Mouse (Mus musculus): ENCODE measurements around the gene Rnf208. TPM values are rescaled to one million over a fixed set of nuclear protein-coding genes. Genes with fewer than 3 reads are reported as not detected.

Gene Rnf208
- total RNA-seq, 2 experiments from 2014 or later, result 7.9 to 8.3 TPM

GRCm38 (mm10) chr2:25223681-25224491 lies 18.2 kb upstream of the Rnf208 start:
- peak; percentile 82 for DNase-seq (ENCODE audit: low spot score in 2 of 2)

- no peak for DNase-seq (ENCODE audit: low spot score in 2 of 2)
Observed at GRCm38 (mm10) chr2:25224492-25224765, 17.6 kb upstream of the Rnf208 start, which contains the start of gene Tubb4b. Tubb4b (minus strand) TSS chr2:25224702.

GRCm38 (mm10) chr2:25224766-25225752 lies 17.0 kb upstream of the Rnf208 start:
- DNase-seq (ENCODE audit: low spot score in 2 of 2), result peak; percentile 86 to 87

- no peak for DNase-seq (ENCODE audit: low spot score in 2 of 2)
Observed at GRCm38 (mm10) chr2:25225811-25226379, 16.2 kb upstream of the Rnf208 start.

GRCm38 (mm10) chr2:25226864-25227263 lies 15.2 kb upstream of the Rnf208 start:
- DNase-seq (ENCODE audit: low spot score in 2 of 2), result no peak

- no peak for DNase-seq (ENCODE audit: low spot score in 2 of 2)
Observed at GRCm38 (mm10) chr2:25227406-25227805, 14.6 kb upstream of the Rnf208 start.

- DNase-seq (ENCODE audit: low spot score in 2 of 2), result peak; percentile 78 to 83
Observed at GRCm38 (mm10) chr2:25228431-25228889, 13.6 kb upstream of the Rnf208 start.

- DNase-seq (ENCODE audit: low spot score in 2 of 2), result no peak
Observed at GRCm38 (mm10) chr2:25228995-25229530, 13.0 kb upstream of the Rnf208 start.

- DNase-seq (ENCODE audit: low spot score in 2 of 2), result no peak
Observed at GRCm38 (mm10) chr2:25229582-25229981, 12.5 kb upstream of the Rnf208 start.

GRCm38 (mm10) chr2:25230581-25230980 lies 11.5 kb upstream of the Rnf208 start:
- DNase-seq (ENCODE audit: low spot score in 2 of 2), result no peak

GRCm38 (mm10) chr2:25231038-25231437 lies 11.0 kb upstream of the Rnf208 start:
- no peak for DNase-seq (ENCODE audit: low spot score in 2 of 2)

- no peak for DNase-seq (ENCODE audit: low spot score in 2 of 2)
Observed at GRCm38 (mm10) chr2:25233421-25233820, 8.6 kb upstream of the Rnf208 start.

- DNase-seq (ENCODE audit: low spot score in 2 of 2), result no peak
Observed at GRCm38 (mm10) chr2:25234050-25234449, 8.0 kb upstream of the Rnf208 start, which contains the start of gene Slc34a3. Slc34a3 (minus strand) TSS chr2:25234364.

GRCm38 (mm10) chr2:25234551-25235220 lies 7.4 kb upstream of the Rnf208 start:
- DNase-seq (ENCODE audit: low spot score in 2 of 2), result no peak

GRCm38 (mm10) chr2:25236614-25237013 lies 5.4 kb upstream of the Rnf208 start, which contains the start of gene Rnf224:
Rnf224 (minus strand) TSS chr2:25236787.
- no peak for DNase-seq (ENCODE audit: low spot score in 2 of 2)

- DNase-seq (ENCODE audit: low spot score in 2 of 2), result no peak
Observed at GRCm38 (mm10) chr2:25237522-25237921, 4.5 kb upstream of the Rnf208 start.

GRCm38 (mm10) chr2:25238106-25238505 lies 3.9 kb upstream of the Rnf208 start:
- no peak for DNase-seq (ENCODE audit: low spot score in 2 of 2)

- DNase-seq (ENCODE audit: low spot score in 2 of 2), result no peak
Observed at GRCm38 (mm10) chr2:25239766-25240165, 2.3 kb upstream of the Rnf208 start.

GRCm38 (mm10) chr2:25240310-25240709 lies 1.7 kb upstream of the Rnf208 start:
- no peak for DNase-seq (ENCODE audit: low spot score in 2 of 2)

- peak; percentile 61 to 62 for DNase-seq (ENCODE audit: low spot score in 2 of 2)
Observed at GRCm38 (mm10) chr2:25240723-25241437, 1.2 kb upstream of the Rnf208 start.
